Mouse (Mus musculus) stomach, postnatal 0 days (tissue): ENCODE data around the gene Cryl1.

Experiments used
- CTCF ChIP-seq: IDR thresholded peaks from 2 replicates; pipeline ENCODE4 v1.5.1; 2016; ENCODE audit warnings: antibody characterized with exemption, low read depth, mild to moderate bottlenecking, moderate library complexity
- EP300 ChIP-seq: optimal IDR thresholded peaks from 2 replicates; pipeline ENCODE3; 2016; ENCODE audit warnings: antibody characterized with exemption

GRCm38 (mm10) chr14:57259341-57259740, 139.0 kb downstream of the Cryl1 start:
- TF ChIP-seq CTCF (no peak), EP300 (no peak)
